Mouse (Mus musculus): ENCODE measurements around the gene Gm5935. TPM values are rescaled to one million over a fixed set of nuclear protein-coding genes. Genes with fewer than 3 reads are reported as not detected.
"Not testable (repeated sequence)": the region's sequence is repeated elsewhere in the genome, so short reads cannot be mapped to it uniquely, and the experiment has no call there.

Gene Gm5935
- total RNA-seq (2021), result not detected in 2 replicates
- long read RNA-seq, result 0 reads

DNA sequence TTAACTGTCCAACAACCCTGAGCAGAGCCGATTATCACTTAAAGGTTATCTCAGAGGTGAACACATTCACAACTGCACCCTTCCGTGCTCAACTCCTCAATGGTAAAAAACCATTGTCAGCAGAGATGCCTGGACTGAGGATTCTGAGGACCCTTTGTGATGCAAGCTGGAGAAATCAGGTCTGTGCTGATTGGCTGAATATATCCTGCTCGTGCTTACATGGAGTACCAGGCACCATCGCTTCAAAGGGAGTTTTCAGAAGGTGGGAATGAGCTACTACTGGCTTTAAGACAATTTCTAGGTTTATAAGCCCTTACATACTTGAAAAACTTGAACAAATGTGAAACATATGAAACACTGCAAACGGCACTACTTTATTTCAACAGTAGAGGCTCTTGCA, at the start of gene Gm5935:
Gene Gm5935 (minus strand): TSS at position 101 of the 400 bp plus-strand sequence.
- DNase-seq, result not testable (repeated sequence)

Other genes starting within 250 kb of the Gm5935 start
- gene Gm4297, start 200.3 kb downstream of the Gm5935 start, total RNA-seq (2021), result not detected in 2 replicates

All from adrenal gland, postnatal 25 days (tissue).